Mouse (Mus musculus) heart, embryonic 11.5 days (tissue): ENCODE measurements around the gene Gm20388. TPM values are rescaled to one million over a fixed set of nuclear protein-coding genes. Genes with fewer than 3 reads are reported as not detected.
"Not testable (repeated sequence)": the region's sequence is repeated elsewhere in the genome, so short reads cannot be mapped to it uniquely, and the experiment has no call there.

ENCODE experiments used
- ATAC-seq: fragments of 200-750 bp; cut with Nextera tagmentation; replicated peaks from 2 replicates; pipeline ENCODE4 v1.8.0; 2017; ENCODE audit warnings: moderate library complexity; ENCODE audit not compliant: insufficient number of reproducible peaks, low FRiP score, low TSS enrichment
- H3K27ac ChIP-seq: fragments of 300-500 bp; sonication (generic); 2 replicates; pipeline ENCODE4 v1.5.1; 2014; ENCODE audit warnings: mild to moderate bottlenecking, low read depth, low read length
- H3K27me3 ChIP-seq: fragments of 300-500 bp; sonication (generic); 2 replicates; pipeline ENCODE4 v1.6.1; 2014; ENCODE audit warnings: mild to moderate bottlenecking, low read length, mixed read lengths; ENCODE audit not compliant: control insufficient read depth, insufficient read depth
- H3K36me3 ChIP-seq: fragments of 300-500 bp; sonication (generic); 2 replicates; pipeline ENCODE4 v1.6.1; 2014; ENCODE audit warnings: mild to moderate bottlenecking, low read length, moderate library complexity, mixed read lengths; ENCODE audit not compliant: control insufficient read depth, insufficient read depth
- H3K4me1 ChIP-seq: fragments of 300-500 bp; sonication (generic); 2 replicates; pipeline ENCODE4 v1.6.1; 2014; ENCODE audit warnings: low read length; ENCODE audit not compliant: control insufficient read depth, insufficient read depth
- H3K4me2 ChIP-seq: fragments of 300-500 bp; sonication (generic); 2 replicates; pipeline ENCODE4 v1.6.1; 2014; ENCODE audit warnings: mild to moderate bottlenecking, moderate library complexity
- H3K4me3 ChIP-seq: fragments of 300-500 bp; sonication (generic); 2 replicates; pipeline ENCODE4 v1.5.1; 2014; ENCODE audit warnings: low read depth, low read length
- H3K9ac ChIP-seq: fragments of 300-500 bp; sonication (generic); 2 replicates; pipeline ENCODE4 v1.6.1; 2014; ENCODE audit warnings: mild to moderate bottlenecking, low read depth, low read length, moderate library complexity
- H3K9me3 ChIP-seq: fragments of 300-500 bp; sonication (generic); replicated peaks from 2 replicates; pipeline ENCODE4 v1.6.1; 2016; ENCODE audit warnings: low read length; ENCODE audit not compliant: control insufficient read depth
- WGBS: fragments of 180-500 bp; shearing (Covaris S2); extraction: QIAGEN DNeasy Blood & Tissue Kit; methylation state at CpG from one replicate; pipeline ENCODE4 v1.1.7; 2014; ENCODE audit not compliant: insufficient replicate concordance; 5-methylcytosine and 5-hydroxymethylcytosine counted together
- polyA plus RNA-seq: library from polyadenylated mRNA; unstranded; fragments of >200 nt; fragmentation: Nextera tagmentation; extraction: Ambion mirVana; gene quantifications from 2 replicates; pipeline ENCODE4 v1.2.1, GENCODE M21; 2014

Gm20388 gene
- polyA plus RNA-seq, 1 experiment from 2014 or later = 6.4 TPM

- H3K4me1 ChIP-seq = peaks cover 34% of the 10 kb centered on the region
- 0 out of 2 replicates have a peak, but pooled peaks have one; percentile 27 for ATAC-seq
Observed at GRCm38 (mm10) chr8:123411246-123411645, 3500.6 kb downstream of the Gm20388 start, which contains the start of gene Tubb3. TSS of gene Tubb3 (plus strand) at chr8:123411424.

DNA sequence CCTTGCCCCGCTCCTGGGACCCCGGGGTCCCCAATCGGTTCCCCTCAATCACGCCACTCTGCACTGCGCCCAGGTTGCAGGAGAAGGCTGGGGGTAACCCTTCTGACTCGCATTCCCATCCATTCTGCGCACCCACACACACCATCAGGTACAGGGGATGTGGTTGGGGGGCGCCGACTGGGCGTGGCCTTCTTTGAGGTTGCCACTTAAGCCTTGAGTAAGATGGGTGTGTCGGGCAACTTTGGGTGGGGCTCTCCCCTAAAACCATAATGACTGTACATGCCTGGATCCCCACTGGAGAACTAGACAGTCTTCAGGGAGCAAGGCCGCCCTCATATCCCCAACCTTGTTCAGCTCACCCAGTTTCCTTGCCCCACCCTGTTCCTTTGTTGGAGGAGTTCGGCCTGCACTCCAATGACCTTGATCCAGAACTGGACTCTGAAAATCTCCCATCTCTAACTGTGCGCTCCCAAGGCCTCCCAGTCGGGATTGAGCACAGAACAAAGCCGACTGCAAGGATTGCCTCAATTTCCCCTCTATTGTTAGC, 3501.2 kb downstream of the Gm20388 start:
- H3K27ac ChIP-seq = no peak overlapping the region
- H3K36me3 ChIP-seq = no peaks in the 10 kb centered on the region
- peaks cover 48% of the 10 kb centered on the region for H3K27me3 ChIP-seq
- 11% methylated on average over 16 of the region's 16 CpGs for WGBS
- peak overlapping the region; percentile 64 for H3K4me2 ChIP-seq
- H3K4me3 ChIP-seq = peak overlapping the region; percentile 37
- peaks cover 37% of the 10 kb centered on the region for H3K4me1 ChIP-seq
- H3K9ac ChIP-seq = no peak overlapping the region
- no peak for ATAC-seq
- H3K9me3 ChIP-seq = no peaks in the 10 kb centered on the region

More at GRCm38 (mm10) chr8:123411246-123411645, 3500.6 kb downstream of the Gm20388 start, which contains the start of gene Tubb3:
- H3K27me3 ChIP-seq = peaks cover 48% of the 10 kb centered on the region
- peak within 1 kb of the TSS; percentile 64 for H3K4me2 ChIP-seq
- no peak within 1 kb of the TSS for H3K9ac ChIP-seq
- under 1% methylated on average over 29 of the region's 29 CpGs for WGBS
- no peak within 1 kb of the TSS for H3K27ac ChIP-seq
- no peaks in the 10 kb centered on the region for H3K9me3 ChIP-seq
- H3K36me3 ChIP-seq = no peaks in the 10 kb centered on the region
- peak within 1 kb of the TSS; percentile 37 for H3K4me3 ChIP-seq

DNA sequence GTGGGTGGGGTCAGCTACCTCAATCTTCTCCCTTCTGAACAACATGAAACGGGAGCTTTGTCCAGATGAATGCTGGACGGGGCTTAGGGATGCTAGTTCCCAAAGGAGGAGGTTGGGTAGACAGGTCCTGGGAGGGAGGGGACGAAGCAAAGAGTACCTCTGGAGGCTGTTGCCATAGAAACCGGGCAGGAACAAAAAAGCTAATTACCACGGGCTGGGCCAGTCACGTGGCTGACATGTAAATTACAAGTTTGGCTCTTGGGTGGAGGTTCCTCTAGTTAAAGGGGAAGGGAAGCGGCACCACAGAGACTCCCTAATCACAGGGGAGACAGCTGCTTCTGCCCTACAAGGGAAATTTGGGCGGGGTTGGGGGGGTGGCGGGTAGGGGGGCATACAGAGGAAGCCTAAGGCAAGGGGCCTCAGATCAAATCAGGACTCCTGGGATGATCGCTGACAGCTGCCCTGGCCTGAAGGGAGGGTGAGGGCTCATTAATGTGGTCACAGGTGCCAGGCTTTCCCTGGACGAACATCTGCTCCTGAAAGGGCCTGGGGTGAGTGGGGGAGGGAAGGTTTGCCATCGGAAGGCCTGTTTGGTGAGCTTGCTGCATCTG, 3502.0 kb downstream of the Gm20388 start:
- no peak for ATAC-seq
- H3K4me3 ChIP-seq = no peak overlapping the region
- H3K27me3 ChIP-seq = peaks cover 45% of the 10 kb centered on the region
- H3K9ac ChIP-seq = no peak overlapping the region
- peak overlapping the region; percentile 19 for H3K4me2 ChIP-seq
- H3K36me3 ChIP-seq = no peaks in the 10 kb centered on the region
- 2% methylated on average over 12 of the region's 12 CpGs for WGBS
- H3K4me1 ChIP-seq = peaks cover 37% of the 10 kb centered on the region
- H3K27ac ChIP-seq = no peak overlapping the region
- no peaks in the 10 kb centered on the region for H3K9me3 ChIP-seq

GRCm38 (mm10) chr8:123414255-123414654, 3503.6 kb downstream of the Gm20388 start:
- WGBS = 10% methylated on average over 9 of the region's 9 CpGs
- H3K36me3 ChIP-seq = no peaks in the 10 kb centered on the region
- H3K9me3 ChIP-seq = no peaks in the 10 kb centered on the region
- H3K4me3 ChIP-seq = no peak overlapping the region
- ATAC-seq = no peak
- H3K27me3 ChIP-seq = peaks cover 41% of the 10 kb centered on the region
- no peak overlapping the region for H3K4me2 ChIP-seq
- H3K4me1 ChIP-seq = peaks cover 28% of the 10 kb centered on the region
- no peak overlapping the region for H3K27ac ChIP-seq
- H3K9ac ChIP-seq = no peak overlapping the region

DNA sequence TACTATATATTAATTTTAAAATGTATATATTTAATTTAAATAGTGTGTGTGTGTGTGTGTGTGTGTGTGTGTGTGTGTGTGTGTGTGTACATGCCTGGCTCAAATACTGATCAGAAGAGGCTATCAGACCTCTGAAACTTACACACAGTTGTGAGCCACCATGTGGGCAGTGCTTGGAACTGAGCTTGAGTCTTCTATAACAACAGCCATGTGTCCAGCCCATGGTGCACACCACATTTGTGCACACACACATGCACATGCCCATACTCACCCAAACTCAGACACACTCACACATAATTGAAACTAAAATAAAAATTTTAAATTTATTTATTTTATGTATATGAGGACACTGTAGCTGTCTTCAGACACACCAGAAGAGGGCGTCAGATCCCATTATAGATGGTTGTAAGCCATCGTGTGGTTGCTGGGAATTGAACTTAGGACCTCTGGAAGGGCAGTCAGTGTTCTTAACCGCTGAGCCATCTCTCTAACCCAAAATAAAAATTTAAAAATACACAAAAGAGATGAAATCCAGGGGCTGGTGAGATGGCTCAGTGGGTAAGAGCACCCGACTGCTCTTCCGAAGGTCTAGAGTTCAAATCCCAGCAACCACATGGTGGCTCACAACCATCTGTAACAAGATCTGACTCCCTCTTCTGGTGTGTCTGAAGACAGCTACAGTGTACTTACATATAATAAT, 3504.5 kb downstream of the Gm20388 start:
- peaks cover 19% of the 10 kb centered on the region for H3K4me1 ChIP-seq
- H3K9me3 ChIP-seq, H3K27ac ChIP-seq, H3K9ac ChIP-seq, ATAC-seq, H3K4me3 ChIP-seq, H3K36me3 ChIP-seq, H3K4me2 ChIP-seq: not testable (repeated sequence)
- 74% methylated on average over 5 of the region's 5 CpGs for WGBS
- peaks cover 41% of the 10 kb centered on the region for H3K27me3 ChIP-seq

GRCm38 (mm10) chr8:123415967-123416943, 3505.6 kb downstream of the Gm20388 start:
- Histone ChIP-seq H3K27ac (no peak overlapping the region), H3K9me3 (no peaks in the 10 kb centered on the region), H3K27me3 (peaks cover 30% of the 10 kb centered on the region), H3K9ac (no peak overlapping the region), H3K4me2 (no peak overlapping the region), H3K36me3 (no peaks in the 10 kb centered on the region), H3K4me3 (no peak overlapping the region), H3K4me1 (peaks cover 8% of the 10 kb centered on the region)
- no peak for ATAC-seq
- WGBS = 44% methylated on average over 8 of the region's 8 CpGs

DNA sequence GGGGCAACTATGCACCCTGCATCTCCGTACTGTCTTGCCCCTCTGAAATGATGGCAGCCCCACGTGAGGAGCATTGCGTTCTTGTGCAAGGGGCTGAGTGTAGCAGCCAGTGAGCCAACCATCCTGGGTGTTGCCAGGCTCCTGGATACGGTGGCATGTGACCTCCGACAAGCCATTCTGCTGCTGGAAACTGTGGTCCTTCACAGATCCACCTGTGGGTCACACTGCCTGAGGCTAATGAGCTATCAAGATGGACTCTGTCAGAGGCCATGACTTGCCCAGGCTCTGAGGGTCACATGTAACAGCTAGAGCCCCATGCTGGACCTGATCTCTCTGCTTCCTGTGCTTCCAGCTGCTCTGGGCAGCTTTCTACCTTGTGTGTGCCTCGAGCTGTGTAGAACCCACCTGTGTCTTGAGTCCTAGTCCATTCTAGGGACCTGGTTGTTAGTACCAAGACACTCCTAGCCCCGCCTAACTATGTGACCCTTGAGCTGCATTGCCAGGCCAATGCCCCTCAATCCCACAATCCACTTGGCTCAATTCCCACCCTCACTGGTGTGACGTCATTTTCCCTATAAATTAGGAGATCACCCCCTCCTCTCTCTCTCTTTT, 3506.4 kb downstream of the Gm20388 start:
- ATAC-seq = no peak
- H3K4me3 ChIP-seq = no peak overlapping the region
- H3K4me2 ChIP-seq = no peak overlapping the region
- H3K27ac ChIP-seq = no peak overlapping the region
- peaks cover 22% of the 10 kb centered on the region for H3K27me3 ChIP-seq
- no peaks in the 10 kb centered on the region for H3K9me3 ChIP-seq
- no peak overlapping the region for H3K9ac ChIP-seq
- WGBS = 72% methylated on average over 8 of the region's 8 CpGs
- peaks cover 2% of the 10 kb centered on the region; the same call in 1 of the 2 replicates for H3K4me1 ChIP-seq
- no peaks in the 10 kb centered on the region for H3K36me3 ChIP-seq

- Histone ChIP-seq H3K36me3 (no peaks in the 10 kb centered on the region), H3K27ac (no peak overlapping the region), H3K4me1 (peaks cover 2% of the 10 kb centered on the region; the same call in 1 of the 2 replicates), H3K9ac (no peak overlapping the region), H3K4me3 (no peak overlapping the region), H3K27me3 (no peaks in the 10 kb centered on the region), H3K9me3 (no peaks in the 10 kb centered on the region), H3K4me2 (no peak overlapping the region)
- ATAC-seq = no peak
- 85% methylated on average over 4 of the region's 4 CpGs for WGBS
Observed at GRCm38 (mm10) chr8:123419711-123420110, 3509.1 kb downstream of the Gm20388 start.
